Mouse (Mus musculus) heart, embryonic 13.5 days (tissue): ENCODE measurements around the gene Kcnc4. TPM values are rescaled to one million over a fixed set of nuclear protein-coding genes. Genes with fewer than 3 reads are reported as not detected.

Experiments used
- ATAC-seq: fragments of 200-750 bp; cut with Nextera tagmentation; 2 replicates; pipeline ENCODE4 v1.8.0; 2017; ENCODE audit warnings: moderate TSS enrichment; ENCODE audit not compliant: insufficient number of reproducible peaks, low FRiP score, low TSS enrichment; ENCODE audit errors: extremely low read depth
- H3K27ac ChIP-seq: fragments of 300-500 bp; sonication (generic); replicated peaks from 2 replicates; pipeline ENCODE4 v1.5.1; 2015; ENCODE audit warnings: moderate library complexity, mild to moderate bottlenecking, inconsistent platforms
- H3K27me3 ChIP-seq: fragments of 300-500 bp; sonication (generic); replicated peaks from 2 replicates; pipeline ENCODE4 v1.6.1; 2015; ENCODE audit warnings: mild to moderate bottlenecking, inconsistent platforms
- H3K36me3 ChIP-seq: fragments of 300-500 bp; sonication (generic); 2 replicates; pipeline ENCODE4 v1.6.1; 2015; ENCODE audit warnings: mild to moderate bottlenecking, inconsistent platforms
- H3K4me1 ChIP-seq: fragments of 300-500 bp; sonication (generic); 2 replicates; pipeline ENCODE4 v1.6.1; 2015; ENCODE audit warnings: inconsistent platforms
- H3K4me2 ChIP-seq: fragments of 300-500 bp; sonication (generic); 2 replicates; pipeline ENCODE4 v1.6.1; 2015; ENCODE audit warnings: inconsistent platforms, mild to moderate bottlenecking, moderate library complexity
- H3K4me3 ChIP-seq: fragments of 300-500 bp; sonication (generic); 2 replicates; pipeline ENCODE4 v1.5.1; 2015; ENCODE audit warnings: moderate library complexity, mild to moderate bottlenecking, inconsistent platforms
- H3K9ac ChIP-seq: fragments of 300-500 bp; sonication (generic); 2 replicates; pipeline ENCODE4 v1.6.1; 2015; ENCODE audit warnings: inconsistent platforms, mild to moderate bottlenecking, moderate library complexity
- H3K9me3 ChIP-seq: fragments of 300-500 bp; sonication (generic); 2 replicates; pipeline ENCODE4 v1.6.1; 2016; ENCODE audit warnings: inconsistent platforms
- WGBS: fragments of 180-500 bp; shearing (Covaris S2); methylation state at CpG from one replicate; pipeline ENCODE4 v1.1.7; 2015; ENCODE audit warnings: mixed read lengths; 5-methylcytosine and 5-hydroxymethylcytosine counted together
- polyA plus RNA-seq: library from polyadenylated mRNA; unstranded; fragments of >200 nt; fragmentation: Nextera tagmentation; extraction: Ambion mirVana; gene quantifications from 2 replicates; pipeline ENCODE4 v1.2.1, GENCODE M21; 2015

Kcnc4 gene
- polyA plus RNA-seq, 1 experiment from 2014 or later, result 0.07 TPM

- H3K36me3 ChIP-seq, result no peaks in the 10 kb centered on the region
Measured at GRCm38 (mm10) chr3:107458104-107458503, 1.2 kb downstream of the Kcnc4 start.

GRCm38 (mm10) chr3:107454280-107454679 is 5.1 kb downstream of the Kcnc4 start:
- no peak for ATAC-seq
- Histone ChIP-seq H3K4me2 (no peak overlapping the region), H3K4me3 (no peak overlapping the region), H3K9ac (no peak overlapping the region), H3K36me3 (no peaks in the 10 kb centered on the region), H3K9me3 (no peaks in the 10 kb centered on the region), H3K27ac (no peak overlapping the region), H3K4me1 (peaks cover 13% of the 10 kb centered on the region), H3K27me3 (peaks cover 63% of the 10 kb centered on the region)
- WGBS, result 72% methylated on average over 4 of the region's 4 CpGs

More at GRCm38 (mm10) chr3:107458104-107458503, 1.2 kb downstream of the Kcnc4 start:
- Histone ChIP-seq H3K4me1 (peaks cover 25% of the 10 kb centered on the region), H3K4me3 (peak overlapping the region; percentile 60), H3K4me2 (peak overlapping the region; percentile 94), H3K27me3 (peaks cover 100% of the 10 kb centered on the region), H3K9ac (0 out of 2 replicates have a peak overlapping the region, but pooled peaks have one; percentile 70), H3K9me3 (no peaks in the 10 kb centered on the region), H3K27ac (no peak overlapping the region)
- ATAC-seq, result no peak
- WGBS, result 3% methylated on average over 23 of the region's 23 CpGs

GRCm38 (mm10) chr3:107446822-107447221 is 12.5 kb downstream of the Kcnc4 start:
- H3K9me3 ChIP-seq, result no peaks in the 10 kb centered on the region
- no peak overlapping the region for H3K9ac ChIP-seq
- H3K4me2 ChIP-seq, result no peak overlapping the region
- H3K27me3 ChIP-seq, result peaks cover 34% of the 10 kb centered on the region
- no peak overlapping the region for H3K27ac ChIP-seq
- no peak for ATAC-seq
- no peaks in the 10 kb centered on the region for H3K36me3 ChIP-seq
- H3K4me1 ChIP-seq, result peaks cover 7% of the 10 kb centered on the region
- no peak overlapping the region for H3K4me3 ChIP-seq
- WGBS, result 24% methylated on average over 3 of the region's 3 CpGs

GRCm38 (mm10) chr3:107443866-107444265 is 15.5 kb downstream of the Kcnc4 start:
- Histone ChIP-seq H3K27ac (no peak overlapping the region), H3K27me3 (peaks cover 34% of the 10 kb centered on the region), H3K9ac (no peak overlapping the region), H3K9me3 (no peaks in the 10 kb centered on the region), H3K4me2 (no peak overlapping the region), H3K4me3 (no peak overlapping the region), H3K36me3 (no peaks in the 10 kb centered on the region), H3K4me1 (peaks cover 7% of the 10 kb centered on the region)
- 74% methylated on average over 5 of the region's 5 CpGs for WGBS
- no peak for ATAC-seq

GRCm38 (mm10) chr3:107442191-107442590 is 17.2 kb downstream of the Kcnc4 start:
- Histone ChIP-seq H3K4me2 (no peak overlapping the region), H3K36me3 (no peaks in the 10 kb centered on the region), H3K9ac (no peak overlapping the region), H3K27ac (no peak overlapping the region), H3K9me3 (no peaks in the 10 kb centered on the region), H3K4me1 (peaks cover 7% of the 10 kb centered on the region), H3K27me3 (peaks cover 34% of the 10 kb centered on the region), H3K4me3 (no peak overlapping the region)
- WGBS, result 77% methylated on average over 11 of the region's 11 CpGs
- ATAC-seq, result no peak

- Histone ChIP-seq H3K27ac (no peak overlapping the region), H3K4me3 (no peak overlapping the region), H3K4me1 (no peaks in the 10 kb centered on the region), H3K4me2 (no peak overlapping the region), H3K27me3 (peaks cover 34% of the 10 kb centered on the region), H3K36me3 (no peaks in the 10 kb centered on the region), H3K9me3 (no peaks in the 10 kb centered on the region), H3K9ac (no peak overlapping the region)
- 62% methylated on average over 8 of the region's 8 CpGs for WGBS
- ATAC-seq, result no peak
Measured at GRCm38 (mm10) chr3:107441306-107441705, 18.0 kb downstream of the Kcnc4 start.

GRCm38 (mm10) chr3:107439280-107439679 is 20.1 kb downstream of the Kcnc4 start:
- H3K4me1 ChIP-seq, result no peaks in the 10 kb centered on the region
- no peak overlapping the region for H3K27ac ChIP-seq
- 77% methylated on average over 11 of the region's 11 CpGs for WGBS
- no peaks in the 10 kb centered on the region for H3K36me3 ChIP-seq
- H3K4me2 ChIP-seq, result no peak overlapping the region
- no peaks in the 10 kb centered on the region for H3K9me3 ChIP-seq
- ATAC-seq, result no peak
- H3K27me3 ChIP-seq, result peaks cover 19% of the 10 kb centered on the region
- H3K9ac ChIP-seq, result no peak overlapping the region
- H3K4me3 ChIP-seq, result no peak overlapping the region

- no peak overlapping the region for H3K27ac ChIP-seq
- WGBS, result 73% methylated on average over 2 of the region's 2 CpGs
- H3K4me1 ChIP-seq, result no peaks in the 10 kb centered on the region
- H3K27me3 ChIP-seq, result peaks cover 8% of the 10 kb centered on the region; the same call in 1 of the 2 replicates
- H3K4me2 ChIP-seq, result no peak overlapping the region
- no peaks in the 10 kb centered on the region for H3K36me3 ChIP-seq
- no peak overlapping the region for H3K4me3 ChIP-seq
- no peak for ATAC-seq
- no peaks in the 10 kb centered on the region for H3K9me3 ChIP-seq
- no peak overlapping the region for H3K9ac ChIP-seq
Measured at GRCm38 (mm10) chr3:107437666-107438065, 21.7 kb downstream of the Kcnc4 start.

GRCm38 (mm10) chr3:107436434-107436833 is 22.9 kb downstream of the Kcnc4 start:
- H3K4me3 ChIP-seq, result no peak overlapping the region
- no peak overlapping the region for H3K27ac ChIP-seq
- 39% methylated on average over 6 of the region's 6 CpGs for WGBS
- ATAC-seq, result no peak
- no peaks in the 10 kb centered on the region for H3K4me1 ChIP-seq
- no peaks in the 10 kb centered on the region for H3K36me3 ChIP-seq
- no peak overlapping the region for H3K4me2 ChIP-seq
- no peak overlapping the region for H3K9ac ChIP-seq
- no peaks in the 10 kb centered on the region for H3K9me3 ChIP-seq
- H3K27me3 ChIP-seq, result 0 out of 2 replicates have a peak, but pooled peaks cover 10% of the 10 kb centered on the region

- Histone ChIP-seq H3K27ac (no peak overlapping the region), H3K27me3 (peaks cover 25% of the 10 kb centered on the region; the same call in 1 of the 2 replicates), H3K4me2 (no peak overlapping the region), H3K4me3 (no peak overlapping the region), H3K4me1 (no peaks in the 10 kb centered on the region), H3K36me3 (no peaks in the 10 kb centered on the region), H3K9ac (no peak overlapping the region), H3K9me3 (no peaks in the 10 kb centered on the region)
- WGBS, result 43% methylated on average over 9 of the region's 9 CpGs
- no peak for ATAC-seq
Measured at GRCm38 (mm10) chr3:107433614-107434013, 25.7 kb downstream of the Kcnc4 start.

- H3K27ac ChIP-seq, result no peak overlapping the region
- no peaks in the 10 kb centered on the region for H3K4me1 ChIP-seq
- no peak overlapping the region for H3K4me2 ChIP-seq
- peaks cover 25% of the 10 kb centered on the region for H3K27me3 ChIP-seq
- ATAC-seq, result no peak
- no peaks in the 10 kb centered on the region for H3K36me3 ChIP-seq
- H3K4me3 ChIP-seq, result no peak overlapping the region
- H3K9me3 ChIP-seq, result no peaks in the 10 kb centered on the region
- H3K9ac ChIP-seq, result no peak overlapping the region
- WGBS, result 11% methylated on average over 1 of the region's 1 CpGs
Measured at GRCm38 (mm10) chr3:107431268-107431667, 28.1 kb downstream of the Kcnc4 start.

GRCm38 (mm10) chr3:107424258-107425041 is 34.9 kb downstream of the Kcnc4 start:
- no peak overlapping the region for H3K27ac ChIP-seq
- H3K36me3 ChIP-seq, result no peaks in the 10 kb centered on the region
- no peak for ATAC-seq
- H3K4me2 ChIP-seq, result no peak overlapping the region
- H3K27me3 ChIP-seq, result peaks cover 8% of the 10 kb centered on the region
- 63% methylated on average over 11 of the region's 11 CpGs for WGBS
- no peak overlapping the region for H3K4me3 ChIP-seq
- H3K9ac ChIP-seq, result no peak overlapping the region
- H3K9me3 ChIP-seq, result no peaks in the 10 kb centered on the region
- no peaks in the 10 kb centered on the region for H3K4me1 ChIP-seq
